Mouse (Mus musculus): ENCODE data around the gene Kif5c.

Gene Kif5c

GRCm38 (mm10) chr2:49745094-49745781 lies 126.1 kb downstream of the Kif5c start:
- no peak for DNase-seq (ENCODE audit: low spot score in 2 of 2)

GRCm38 (mm10) chr2:49746947-49747346 lies 127.8 kb downstream of the Kif5c start:
- no peak for DNase-seq (ENCODE audit: low spot score in 2 of 2)

GRCm38 (mm10) chr2:49747670-49748069 lies 128.6 kb downstream of the Kif5c start:
- DNase-seq (ENCODE audit: low spot score in 2 of 2): no peak

DNA sequence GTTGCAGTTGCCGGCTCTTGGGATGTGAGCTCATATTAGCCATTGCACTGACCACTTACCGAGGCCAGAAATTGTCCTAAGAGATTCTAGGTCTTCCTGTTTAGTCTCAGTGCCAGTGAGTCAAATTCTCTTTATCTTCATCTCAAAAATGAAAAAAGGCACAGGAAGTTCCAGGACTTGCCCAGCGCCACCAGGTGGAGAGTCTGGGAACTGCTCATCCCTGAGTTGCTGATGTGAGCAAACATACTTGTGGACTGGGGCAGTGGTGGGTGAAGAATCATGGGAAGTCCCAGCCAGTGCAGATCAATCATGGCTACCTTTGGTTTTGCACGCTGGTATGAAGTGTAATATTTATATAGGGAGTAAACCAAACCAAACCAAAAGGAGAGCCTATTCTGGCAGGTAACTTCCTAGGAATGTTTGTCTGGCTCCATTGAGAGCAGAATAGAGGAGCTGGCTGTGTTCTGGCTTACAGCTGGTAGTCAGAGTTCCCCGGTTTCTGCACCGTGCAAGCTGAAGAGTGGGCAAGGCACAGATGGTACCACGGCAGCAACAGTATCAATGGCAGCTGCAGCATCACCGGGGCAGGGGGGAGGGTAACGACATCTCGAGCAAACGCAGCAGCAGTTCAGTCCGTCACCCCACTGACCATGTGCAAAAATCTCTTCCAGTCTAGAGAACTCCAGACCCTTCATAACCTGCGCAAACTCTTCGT lies 129.7 kb downstream of the Kif5c start:
- no peak for DNase-seq (ENCODE audit: low spot score in 2 of 2)

DNA sequence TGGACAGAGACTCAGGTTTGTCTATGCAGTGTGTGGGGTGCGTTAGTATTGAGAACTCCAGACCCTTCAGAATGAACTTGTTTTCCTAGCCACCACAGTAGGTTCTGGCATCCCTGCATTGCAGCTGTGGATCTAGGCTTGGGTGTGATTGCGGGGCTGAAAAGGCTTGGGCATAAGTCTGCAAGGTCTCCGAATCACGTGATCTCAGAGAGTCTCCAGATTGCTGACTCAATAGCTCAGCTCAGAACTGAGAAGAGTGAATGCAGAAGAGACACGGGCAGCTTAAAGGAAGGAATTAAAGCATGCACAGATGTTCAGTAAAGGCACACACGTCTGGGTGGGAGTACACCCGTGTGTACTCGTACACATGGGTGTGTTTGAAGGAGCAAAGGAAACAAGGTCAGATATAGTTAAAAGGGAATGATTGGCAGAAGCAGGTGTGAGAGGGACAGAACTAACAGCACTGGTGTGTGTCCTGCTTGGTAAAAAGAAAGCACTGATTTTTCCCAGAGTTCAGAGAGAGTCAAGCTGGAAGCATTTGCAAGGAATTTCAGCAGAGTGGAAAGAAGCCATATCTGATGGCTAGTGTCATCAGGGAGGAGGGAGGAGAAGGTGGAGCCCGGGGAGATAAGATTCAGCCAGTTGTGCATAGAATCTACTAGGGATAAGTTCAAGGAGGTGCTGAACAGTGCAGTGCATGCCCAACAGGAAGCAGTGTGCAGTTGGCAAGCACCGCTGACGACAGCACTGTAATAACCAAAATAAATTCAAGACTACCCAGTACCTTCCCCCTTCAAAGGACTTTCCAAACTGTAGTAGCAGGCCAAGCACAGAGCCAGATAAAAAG lies 130.9 kb downstream of the Kif5c start:
- DNase-seq (ENCODE audit: low spot score in 2 of 2): no peak

GRCm38 (mm10) chr2:49751544-49752210 lies 132.6 kb downstream of the Kif5c start:
- no peak for DNase-seq (ENCODE audit: low spot score in 2 of 2)

DNA sequence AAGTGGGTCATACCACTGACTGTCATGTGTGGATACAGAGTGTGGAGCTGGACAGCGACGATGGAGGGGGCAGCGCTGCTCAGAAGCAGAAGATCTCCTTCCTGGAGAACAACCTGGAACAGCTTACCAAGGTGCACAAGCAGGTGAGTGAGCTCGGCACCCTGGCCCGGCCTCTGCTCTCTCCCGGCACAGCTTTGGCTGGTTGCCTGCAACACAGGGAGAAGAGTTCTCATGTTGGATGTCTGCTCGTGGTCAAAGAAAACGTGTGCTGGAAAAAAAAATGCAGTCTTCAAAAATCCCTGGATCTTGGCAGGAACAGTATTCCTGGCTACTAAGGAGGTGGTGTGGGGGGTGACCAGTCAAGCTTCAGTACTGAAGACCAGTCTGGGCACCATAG lies 133.1 kb downstream of the Kif5c start:
- no peak for DNase-seq (ENCODE audit: low spot score in 2 of 2)

DNA sequence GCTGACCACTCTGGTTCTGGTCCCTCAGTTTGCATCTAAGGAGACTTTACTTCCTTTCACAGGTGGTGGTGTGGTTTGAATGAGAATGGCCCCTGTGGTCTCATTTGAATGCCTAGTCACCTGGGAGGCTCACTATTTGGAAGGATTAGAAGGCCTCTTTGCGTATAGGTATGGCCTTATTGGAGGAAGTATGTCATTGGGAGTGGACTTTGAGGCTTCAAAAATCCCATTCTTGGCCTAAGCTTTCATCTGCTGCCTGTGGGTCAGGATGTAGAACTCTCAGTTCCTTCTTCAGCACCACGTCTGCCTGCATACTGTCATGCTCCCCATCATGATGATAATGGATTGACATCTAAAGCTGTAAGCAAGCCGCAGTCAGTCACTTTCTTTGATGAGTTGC lies 134.0 kb downstream of the Kif5c start:
- no peak for DNase-seq (ENCODE audit: low spot score in 2 of 2)

DNA sequence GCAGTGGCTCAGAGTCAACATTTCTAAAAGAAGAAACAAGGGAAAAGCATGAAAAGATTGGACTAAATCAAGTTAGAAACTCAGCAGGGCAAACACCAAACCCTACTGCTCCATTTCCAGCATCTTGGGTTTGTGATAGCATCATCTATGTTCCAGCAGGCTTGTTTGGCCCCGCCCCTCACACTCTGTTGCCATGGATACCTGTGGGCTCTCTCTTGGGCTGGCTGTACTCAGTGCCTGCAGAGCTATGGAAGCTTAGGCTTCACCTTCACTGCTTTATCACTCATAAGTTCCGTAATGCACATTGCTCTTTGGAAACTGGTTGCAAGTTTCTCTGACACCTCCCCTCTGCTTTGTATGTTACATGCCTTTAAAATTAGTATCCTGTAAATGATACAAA lies 136.0 kb downstream of the Kif5c start:
- DNase-seq (ENCODE audit: low spot score in 2 of 2): no peak

DNA sequence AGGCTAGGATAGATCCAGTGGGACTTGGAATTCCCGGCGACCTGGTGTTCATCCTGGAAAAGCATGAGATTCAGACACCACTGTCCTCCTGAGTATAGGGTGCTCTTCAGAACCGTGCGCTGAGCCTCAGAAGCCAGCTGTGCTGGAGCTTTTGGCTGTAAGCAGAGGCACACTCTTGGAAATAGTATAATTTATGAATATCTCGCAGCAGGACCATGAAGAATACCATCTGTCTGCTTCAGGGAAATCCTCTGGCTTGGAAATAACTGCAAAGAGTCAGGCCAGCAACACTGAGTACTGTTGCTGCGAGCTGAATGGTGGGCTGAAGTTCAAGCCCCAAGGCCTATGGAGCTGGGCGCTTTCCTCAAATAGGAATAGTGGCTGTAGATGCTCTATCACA lies 138.5 kb downstream of the Kif5c start:
- no peak for DNase-seq (ENCODE audit: low spot score in 2 of 2)

DNA sequence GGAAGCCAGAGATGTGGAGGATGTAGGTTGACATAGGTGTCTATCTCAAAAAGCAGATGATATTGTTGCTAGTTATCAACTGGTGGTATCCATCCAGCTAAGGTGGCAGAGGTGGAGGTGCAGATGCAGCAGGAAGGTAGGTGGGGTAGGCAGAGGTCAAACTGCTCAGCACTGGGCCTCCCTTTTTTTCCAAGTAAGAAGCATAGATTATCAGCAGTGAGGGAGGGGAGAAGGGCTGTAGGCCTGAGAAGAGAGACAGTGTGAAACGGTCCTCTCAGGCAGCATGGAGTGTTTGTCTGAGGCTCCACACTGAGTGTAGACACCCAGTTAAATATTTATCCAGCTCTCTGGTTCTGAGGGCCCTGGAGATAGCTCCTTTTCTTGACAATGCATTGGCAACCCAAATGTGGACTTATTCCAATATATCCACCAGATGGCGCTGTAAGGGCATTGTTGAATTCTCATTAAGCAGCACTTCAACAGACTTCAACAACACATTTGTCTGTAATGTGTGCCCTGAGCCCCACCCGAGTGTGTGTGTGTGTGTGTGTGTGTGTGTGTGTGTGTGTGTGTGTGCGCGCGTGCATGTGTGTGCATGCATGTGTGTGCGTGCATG lies 145.3 kb downstream of the Kif5c start:
- DNase-seq (ENCODE audit: low spot score in 2 of 2): no peak

DNA sequence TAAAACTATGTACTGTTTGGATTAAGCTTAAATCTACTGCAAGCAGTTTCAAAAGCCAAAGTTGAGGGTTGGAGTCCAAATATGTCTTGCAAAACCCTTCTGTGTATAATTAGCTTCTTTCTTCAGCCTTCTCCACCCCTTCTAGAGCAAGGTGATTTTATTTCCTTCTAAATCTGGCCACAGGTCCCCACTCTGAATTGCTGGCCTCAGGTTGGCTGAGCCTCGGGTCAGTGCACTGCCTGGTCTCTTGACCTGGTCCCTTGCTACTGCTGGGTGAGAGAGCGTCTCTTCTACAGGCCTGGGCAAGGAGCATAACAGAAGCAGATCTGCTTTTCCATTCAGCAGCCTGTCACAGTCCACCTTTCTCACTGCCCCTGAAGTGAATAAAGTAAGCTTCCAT lies 149.8 kb downstream of the Kif5c start:
- no peak for DNase-seq (ENCODE audit: low spot score in 2 of 2)

DNA sequence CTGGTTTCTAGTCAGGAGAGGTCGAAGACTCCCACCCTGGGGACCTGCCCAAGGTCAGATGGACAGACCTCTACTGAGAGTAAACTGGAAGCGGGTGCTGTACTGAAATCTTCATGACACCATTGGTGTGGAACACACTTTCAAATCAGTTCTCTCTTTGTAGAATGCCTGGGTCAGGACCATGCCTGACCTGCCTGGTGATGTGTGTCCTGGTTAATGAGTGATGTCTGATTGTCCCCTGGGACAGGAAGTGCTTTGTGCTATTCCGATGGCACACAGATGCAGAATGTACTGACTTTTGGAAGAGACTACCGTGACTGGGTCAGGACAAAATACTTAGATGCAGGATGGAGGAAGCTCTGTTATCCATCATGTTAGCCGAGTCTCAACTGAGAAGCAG lies 151.3 kb downstream of the Kif5c start:
- DNase-seq (ENCODE audit: low spot score in 2 of 2): no peak

- no peak for DNase-seq (ENCODE audit: low spot score in 2 of 2)
Observed at GRCm38 (mm10) chr2:49771172-49771571, 152.1 kb downstream of the Kif5c start.

- no peak for DNase-seq (ENCODE audit: low spot score in 2 of 2)
Observed at GRCm38 (mm10) chr2:49773194-49773931, 154.3 kb downstream of the Kif5c start.

- DNase-seq (ENCODE audit: low spot score in 2 of 2): no peak
Observed at GRCm38 (mm10) chr2:49774180-49774579, 155.1 kb downstream of the Kif5c start.

GRCm38 (mm10) chr2:49775187-49775586 lies 156.1 kb downstream of the Kif5c start:
- DNase-seq (ENCODE audit: low spot score in 2 of 2): no peak

DNA sequence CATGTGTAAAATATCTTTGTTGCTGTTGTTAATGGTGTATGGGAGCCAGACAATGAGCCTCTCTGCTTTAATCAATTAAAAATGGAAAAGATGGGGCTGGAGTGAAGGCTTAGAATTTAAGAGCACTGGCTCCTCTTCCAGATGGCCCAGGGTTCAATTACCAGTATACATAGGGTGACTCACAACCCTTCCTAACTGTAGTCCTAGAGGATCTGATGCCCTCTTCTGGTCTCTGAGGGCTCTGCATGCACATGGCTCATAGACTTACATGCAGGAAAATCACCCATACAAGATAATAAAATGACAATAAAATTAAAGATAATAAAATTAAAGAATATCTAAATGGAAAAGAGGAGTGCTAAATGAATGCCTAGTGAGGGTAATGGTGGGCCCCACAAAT lies 156.6 kb downstream of the Kif5c start:
- no peak for DNase-seq (ENCODE audit: low spot score in 2 of 2)

GRCm38 (mm10) chr2:49776407-49776806 lies 157.3 kb downstream of the Kif5c start:
- no peak for DNase-seq (ENCODE audit: low spot score in 2 of 2)

- peak in 1 of 2 experiments; percentile 59 for DNase-seq (ENCODE audit: low spot score in 2 of 2)
Observed at GRCm38 (mm10) chr2:49787376-49788050, 168.4 kb downstream of the Kif5c start, which contains the start of gene Lypd6b. Lypd6b (plus strand) TSS chr2:49787688.

All from urinary bladder, adult 18-20 months (tissue).